Comparison of ENCODE assay signal across 12 mouse cellular contexts in the genomic region with DNA sequence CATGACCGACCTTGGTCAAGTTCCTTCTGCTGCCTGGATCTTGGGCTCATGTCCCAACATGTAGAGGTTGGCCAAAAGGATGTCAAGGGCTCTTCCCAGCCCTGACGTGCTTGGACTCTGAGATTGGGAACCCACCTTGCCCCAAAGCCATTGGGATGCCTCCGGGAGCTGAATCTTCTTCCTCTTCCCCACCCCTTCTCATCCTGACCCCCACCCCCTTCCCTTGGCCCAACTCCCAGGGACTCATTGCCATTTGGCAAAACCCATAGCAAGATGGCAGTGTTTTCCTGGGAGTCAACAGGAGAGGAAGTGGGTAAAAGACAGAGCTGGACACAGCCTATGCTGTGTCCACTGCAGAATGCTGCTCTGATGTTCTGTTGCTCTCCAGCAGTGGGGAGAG. TPM values are rescaled to one million over a fixed set of nuclear protein-coding genes. Genes with fewer than 3 reads are reported as not detected.
DNase-seq lines count a peak whose midpoint lies in the region; ATAC-seq and TF ChIP-seq lines count a peak whose summit lies in the region.
"Had no signal": no experiment of that assay in that cellular context is flagged by ENCODE, and none has a peak within 500 bp of the region (broad histone marks: within the 10 kb centered on the region; RNA-seq: fewer than 3 reads in every experiment).

No protein-coding gene starts in this region.

- peaks cover 8% of the 10 kb centered on the region for H3K4me1 ChIP-seq in forebrain, embryonic 13.5 days
- H3K4me1 ChIP-seq in forebrain, embryonic 14.5 days (ENCODE audit: control insufficient read depth, insufficient read depth, low read length): 0 out of 2 replicates have a peak, but pooled peaks cover 2% of the 10 kb centered on the region
- H3K4me1 ChIP-seq in lung, embryonic 16.5 days (replicated peaks; ENCODE audit: control insufficient read depth, insufficient read depth, low read length): peaks cover 34% of the 10 kb centered on the region
- H3K4me1 ChIP-seq in lung, adult 2 months (ENCODE audit: control insufficient read depth, insufficient read depth, low read length): no peaks in the 10 kb centered on the region
- peaks cover 78% of the 10 kb centered on the region for H3K4me1 ChIP-seq in heart, embryonic 15.5 days (replicated peaks)
- peaks cover 14% of the 10 kb centered on the region; the same call in 1 of the 2 replicates for H3K4me1 ChIP-seq in stomach, embryonic 14.5 days (ENCODE audit: control insufficient read depth, insufficient read depth, low read length)

- H3K9ac ChIP-seq in forebrain, embryonic 13.5 days: no peak overlapping the region
- H3K9ac ChIP-seq in forebrain, embryonic 14.5 days (ENCODE audit: low read length): no peak overlapping the region
- H3K9ac ChIP-seq in lung, embryonic 16.5 days (ENCODE audit: low read length): no peak overlapping the region
- H3K9ac ChIP-seq in heart, embryonic 15.5 days: 0 out of 2 replicates have a peak overlapping the region, but pooled peaks have one; percentile 66
- no peak overlapping the region for H3K9ac ChIP-seq in stomach, embryonic 14.5 days (replicated peaks; ENCODE audit: low read depth, low read length)
- H3K9ac ChIP-seq: liver, embryonic 15.5 days had no signal

- peaks cover 70% of the 10 kb centered on the region for H3K27me3 ChIP-seq in forebrain, embryonic 13.5 days
- peaks cover 15% of the 10 kb centered on the region for H3K27me3 ChIP-seq in forebrain, embryonic 14.5 days (replicated peaks; ENCODE audit: control insufficient read depth, insufficient read depth, low read length)
- H3K27me3 ChIP-seq in lung, embryonic 16.5 days (ENCODE audit: control insufficient read depth, insufficient read depth, low read depth, low read length): peaks cover 23% of the 10 kb centered on the region
- peaks cover 30% of the 10 kb centered on the region for H3K27me3 ChIP-seq in heart, embryonic 15.5 days
- peaks cover 9% of the 10 kb centered on the region for H3K27me3 ChIP-seq in stomach, embryonic 14.5 days (ENCODE audit: control insufficient read depth, insufficient read depth, low read length)

- no peak for TF ChIP-seq CTCF in lung, adult 2 months (IDR thresholded peaks at IDR 0.05; ENCODE audit: insufficient read depth, low read length)

- H3K4me3 ChIP-seq in forebrain, embryonic 13.5 days: 0 out of 2 replicates have a peak overlapping the region, but pooled peaks have one; percentile 53
- H3K4me3 ChIP-seq in forebrain, embryonic 14.5 days (ENCODE audit: low read depth, low read length): no peak overlapping the region
- peak overlapping the region; percentile 62 for H3K4me3 ChIP-seq in lung, embryonic 16.5 days (ENCODE audit: low read length)
- H3K4me3 ChIP-seq in lung, adult 2 months (replicated peaks; ENCODE audit: extremely low read depth, low read depth, low read length): no peak overlapping the region
- peak overlapping the region; percentile 63 for H3K4me3 ChIP-seq in heart, embryonic 15.5 days
- peak overlapping the region; percentile 47; the same call in 1 of the 2 replicates for H3K4me3 ChIP-seq in stomach, embryonic 14.5 days (ENCODE audit: low read depth, low read length)
- H3K4me3 ChIP-seq: liver, embryonic 15.5 days had no signal

- H3K27ac ChIP-seq in forebrain, embryonic 13.5 days: no peak overlapping the region
- no peak overlapping the region for H3K27ac ChIP-seq in forebrain, embryonic 14.5 days (ENCODE audit: low read depth, low read length)
- H3K27ac ChIP-seq in lung, embryonic 16.5 days (ENCODE audit: low read length): no peak overlapping the region
- H3K27ac ChIP-seq in heart, embryonic 15.5 days: peak overlapping the region; percentile 84; the same call in 1 of the 2 replicates
- no peak overlapping the region for H3K27ac ChIP-seq in stomach, embryonic 14.5 days (ENCODE audit: low read length)
- H3K27ac ChIP-seq: liver, embryonic 15.5 days had no signal

- no peak for ATAC-seq in forebrain, embryonic 13.5 days
- ATAC-seq in forebrain, embryonic 14.5 days: no peak
- no peak for ATAC-seq in lung, embryonic 16.5 days (ENCODE audit: low read depth)
- ATAC-seq in heart, embryonic 15.5 days (replicated peaks; ENCODE audit: insufficient number of reproducible peaks, insufficient read depth, low FRiP score, low read depth): no peak
- ATAC-seq in stomach, embryonic 14.5 days (ENCODE audit: insufficient number of reproducible peaks, insufficient read depth, low FRiP score, low read depth): no peak

- DNase-seq in forebrain, embryonic 14.5 days (ENCODE audit: low spot score): no peak
- no peak for DNase-seq in lung, adult 2 months
- DNase-seq in frontal cortex, postnatal 10 days (ENCODE audit: low spot score in 2 of 2): no peak
- no peak for DNase-seq in gastrocnemius, postnatal 10 days
- DNase-seq: embryo, embryonic 11 days; gastrocnemius, postnatal 14 days; kidney, postnatal 36 days had no signal

- peak overlapping the region; percentile 91; the same call in 1 of the 2 replicates for H3K4me2 ChIP-seq in forebrain, embryonic 13.5 days
- H3K4me2 ChIP-seq in forebrain, embryonic 14.5 days (ENCODE audit: low read length): no peak overlapping the region
- peak overlapping the region; percentile 83 for H3K4me2 ChIP-seq in lung, embryonic 16.5 days (ENCODE audit: low read depth, low read length)
- H3K4me2 ChIP-seq in heart, embryonic 15.5 days: peak overlapping the region; percentile 97
- peak overlapping the region; percentile 87; the same call in 1 of the 2 replicates for H3K4me2 ChIP-seq in stomach, embryonic 14.5 days (replicated peaks; ENCODE audit: low read depth, low read length)
- H3K4me2 ChIP-seq: liver, embryonic 15.5 days had no signal

- TF ChIP-seq POLR2A in lung, adult 2 months (IDR thresholded peaks at IDR 0.05; ENCODE audit: borderline replicate concordance, extremely low read depth, low read depth, low read length): no peak

- H3K36me3 ChIP-seq in forebrain, embryonic 13.5 days (ENCODE audit: poor library complexity, severe bottlenecking): no peaks in the 10 kb centered on the region
- no peaks in the 10 kb centered on the region for H3K36me3 ChIP-seq in forebrain, embryonic 14.5 days (ENCODE audit: control insufficient read depth, insufficient read depth, low read length)
- no peaks in the 10 kb centered on the region for H3K36me3 ChIP-seq in lung, embryonic 16.5 days (ENCODE audit: control insufficient read depth, insufficient read depth, low read length)
- H3K36me3 ChIP-seq in heart, embryonic 15.5 days: no peaks in the 10 kb centered on the region
- no peaks in the 10 kb centered on the region for H3K36me3 ChIP-seq in stomach, embryonic 14.5 days (ENCODE audit: control insufficient read depth, insufficient read depth, low read length)
- H3K36me3 ChIP-seq: liver, embryonic 15.5 days had no signal

- 85% methylated on average over 3 of the region's 3 CpGs for WGBS in forebrain, embryonic 13.5 days
- 66% methylated on average over 3 of the region's 3 CpGs for WGBS in forebrain, embryonic 14.5 days
- WGBS in lung, embryonic 16.5 days: 69% methylated on average over 3 of the region's 3 CpGs
- 51% methylated on average over 3 of the region's 3 CpGs for WGBS in lung, adult 2 months
- WGBS in heart, embryonic 15.5 days: 66% methylated on average over 3 of the region's 3 CpGs
- WGBS in stomach, embryonic 14.5 days: 78% methylated on average over 3 of the region's 3 CpGs

- no peaks in the 10 kb centered on the region for H3K9me3 ChIP-seq in forebrain, embryonic 13.5 days (replicated peaks)
- H3K9me3 ChIP-seq in forebrain, embryonic 14.5 days (replicated peaks; ENCODE audit: control insufficient read depth, low read length): no peaks in the 10 kb centered on the region
- H3K9me3 ChIP-seq in lung, embryonic 16.5 days (ENCODE audit: control insufficient read depth, low read length): no peaks in the 10 kb centered on the region
- no peaks in the 10 kb centered on the region for H3K9me3 ChIP-seq in heart, embryonic 15.5 days (replicated peaks)
- no peaks in the 10 kb centered on the region for H3K9me3 ChIP-seq in stomach, embryonic 14.5 days (ENCODE audit: control insufficient read depth, low read depth, low read length)
- H3K9me3 ChIP-seq: liver, embryonic 15.5 days had no signal

RNA-seq across cellular contexts. Expression of a gene that starts 1.6 kb away (rescaled TPM):
- 1.0 TPM in 2 replicates for polyA plus RNA-seq in forebrain, embryonic 13.5 days (2015; fragmentation: Nextera tagmentation; extraction: Ambion mirVana)
- polyA plus RNA-seq in forebrain, embryonic 14.5 days (2014; fragmentation: Nextera tagmentation; extraction: Ambion mirVana): 2.1 and 2.5 TPM in 2 replicates
- polyA plus RNA-seq in lung, embryonic 16.5 days (2015; fragmentation: Nextera tagmentation; extraction: Ambion mirVana): 11.3 and 15.3 TPM in 2 replicates
- 85.5 and 98.7 TPM in 2 replicates for polyA plus RNA-seq in lung, adult 2 months (2012; rRNA removed)
- 16.5 and 27.5 TPM in 2 replicates for polyA plus RNA-seq in heart, embryonic 15.5 days (2015; fragmentation: Nextera tagmentation; extraction: Ambion mirVana)
- polyA plus RNA-seq in stomach, embryonic 14.5 days (2014; fragmentation: Nextera tagmentation; extraction: Ambion mirVana): 13.0 and 13.5 TPM in 2 replicates
- 1 to 10 TPM; 1.2 to 1.8 TPM for total RNA-seq in gastrocnemius, postnatal 10 days (2021)

RNA-seq across cellular contexts. Expression of a gene that starts 43.9 kb away (rescaled TPM):
- polyA plus RNA-seq in forebrain, embryonic 13.5 days (2015; fragmentation: Nextera tagmentation; extraction: Ambion mirVana): not detected in 2 replicates
- polyA plus RNA-seq in forebrain, embryonic 14.5 days (2014; fragmentation: Nextera tagmentation; extraction: Ambion mirVana): not detected in 2 replicates
- polyA plus RNA-seq in lung, embryonic 16.5 days (2015; fragmentation: Nextera tagmentation; extraction: Ambion mirVana): not detected in 2 replicates
- polyA plus RNA-seq in lung, adult 2 months (2012; rRNA removed): 0.62 TPM in 1 of 2 replicates, not detected in the other
- polyA plus RNA-seq in heart, embryonic 15.5 days (2015; fragmentation: Nextera tagmentation; extraction: Ambion mirVana): not detected in 2 replicates
- polyA plus RNA-seq in stomach, embryonic 14.5 days (2014; fragmentation: Nextera tagmentation; extraction: Ambion mirVana): not detected in 2 replicates
- not detected for total RNA-seq in gastrocnemius, postnatal 10 days (2021)
- total RNA-seq: gastrocnemius, postnatal 14 days had no signal
- polyA plus RNA-seq: liver, embryonic 15.5 days had no signal

RNA-seq across cellular contexts. Expression of a gene that starts 58.2 kb away (rescaled TPM):
- 26.2 and 29.3 TPM in 2 replicates for polyA plus RNA-seq in forebrain, embryonic 13.5 days (2015; fragmentation: Nextera tagmentation; extraction: Ambion mirVana)
- polyA plus RNA-seq in forebrain, embryonic 14.5 days (2014; fragmentation: Nextera tagmentation; extraction: Ambion mirVana): 33.6 and 35.1 TPM in 2 replicates
- 26.9 and 28.2 TPM in 2 replicates for polyA plus RNA-seq in lung, embryonic 16.5 days (2015; fragmentation: Nextera tagmentation; extraction: Ambion mirVana)
- 82.9 and 97.2 TPM in 2 replicates for polyA plus RNA-seq in lung, adult 2 months (2012; rRNA removed)
- polyA plus RNA-seq in heart, embryonic 15.5 days (2015; fragmentation: Nextera tagmentation; extraction: Ambion mirVana): 22.2 and 28.2 TPM in 2 replicates
- 28.5 and 29.8 TPM in 2 replicates for polyA plus RNA-seq in stomach, embryonic 14.5 days (2014; fragmentation: Nextera tagmentation; extraction: Ambion mirVana)
- 10 to 100 TPM; 13.3 to 15.4 TPM for total RNA-seq in gastrocnemius, postnatal 10 days (2021)

Comparison
In these comparisons a context has a peak if more than half of its experiments do, and no peak if none do; other contexts are left out.
1. H3K4me3 ChIP-seq: peak in forebrain, embryonic 13.5 days (single experiment), lung, embryonic 16.5 days (single experiment), heart, embryonic 15.5 days (single experiment) and stomach, embryonic 14.5 days (single experiment); none in forebrain, embryonic 14.5 days (single experiment) and lung, adult 2 months (single experiment).